Mouse (Mus musculus): Measurements from ENCODE around the gene Lig4. TPM values are rescaled to one million over a fixed set of nuclear protein-coding genes. Genes with fewer than 3 reads are reported as not detected.

Lig4 gene
- 5.5 TPM for polyA plus RNA-seq (2014; fragmentation: Illumina TruSeq; extraction: RNeasy Lipid Tissue Mini Kit (QIAGEN cat#74804); ENCODE audit: low read depth, low replicate concordance)

DNA sequence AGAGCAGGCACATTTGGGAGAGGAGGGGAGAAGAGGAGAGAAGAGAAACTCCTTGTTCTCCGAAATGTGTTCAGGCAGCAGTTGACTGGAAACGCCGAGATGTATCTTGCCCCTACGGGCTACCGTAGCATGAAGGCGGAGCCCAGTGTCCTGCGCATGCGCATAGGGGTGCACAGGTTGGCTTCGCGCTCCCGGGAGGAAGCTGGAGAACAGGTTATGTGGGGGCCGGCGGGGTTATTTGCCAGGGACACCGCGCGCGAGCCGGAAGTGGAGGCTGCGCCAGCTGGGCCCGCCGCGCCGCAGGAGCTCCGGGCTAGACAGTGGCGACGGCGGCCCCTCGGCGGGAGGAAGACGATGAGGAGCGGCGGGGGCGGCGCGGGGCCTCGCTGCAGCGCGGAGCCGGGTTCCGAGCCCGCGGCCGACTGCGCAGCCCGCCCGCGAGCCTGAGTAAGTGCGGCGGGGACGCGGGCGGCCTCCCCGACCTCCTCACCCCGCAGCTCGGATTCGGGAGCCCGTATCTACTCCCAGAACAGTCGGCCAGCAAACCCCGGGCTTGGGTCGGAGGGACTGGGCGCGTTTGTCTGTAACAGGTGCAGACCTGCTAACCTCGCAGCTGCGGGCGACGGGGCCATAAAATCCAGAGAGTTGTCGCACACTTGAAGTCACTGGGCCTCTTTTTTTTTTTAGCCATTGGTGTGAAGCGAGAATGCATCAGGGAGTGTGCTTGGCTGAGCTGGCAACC, at the start of gene Lig4, which contains the start of gene Abhd13:
Gene Lig4, minus strand, starts transcription at position 114 of the 742 bp plus-strand sequence.
Gene Abhd13, plus strand, starts transcription at position 135 of the 742 bp plus-strand sequence.

DNA sequence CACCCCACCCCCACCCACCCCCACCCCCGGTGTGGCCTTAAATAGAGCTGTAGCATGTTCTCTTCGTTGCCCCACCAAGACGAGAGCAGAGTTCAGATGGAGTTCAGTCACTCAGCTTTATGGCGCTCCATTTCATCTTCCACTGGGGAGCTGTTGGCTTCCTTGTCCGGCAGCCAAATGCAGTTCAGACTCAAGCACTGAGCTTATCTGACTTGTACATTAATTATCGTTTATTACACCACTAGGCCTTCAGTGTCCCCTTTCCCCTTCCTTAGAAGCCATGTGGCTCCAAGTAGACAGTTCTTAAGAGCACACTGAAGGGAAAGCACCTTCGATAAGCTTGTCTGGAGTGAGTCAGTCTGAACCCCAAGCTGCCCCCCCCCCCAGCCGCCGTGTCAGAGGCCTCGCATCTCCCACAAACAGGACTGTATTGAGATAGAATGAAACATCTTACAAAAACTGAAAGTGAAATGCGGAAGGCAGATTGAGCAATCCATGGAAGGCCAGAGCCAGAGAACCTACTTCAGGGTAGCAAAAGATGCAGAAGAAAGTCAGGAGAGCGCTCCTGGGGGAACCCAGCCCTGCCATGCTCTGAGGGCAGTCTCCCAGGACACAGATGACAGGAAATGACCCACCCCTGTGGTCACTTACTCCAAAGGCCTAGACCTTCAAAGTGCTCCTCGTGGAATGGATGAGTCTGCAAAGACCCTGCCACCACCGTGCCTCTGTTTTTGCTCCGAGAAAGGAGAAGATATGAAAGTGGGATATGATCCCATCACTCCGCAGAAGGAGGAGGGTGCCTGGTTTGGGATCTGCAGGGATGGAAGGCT, 28.9 kb upstream of the Lig4 start, which contains the start of gene Tnfsf13b:
Gene Tnfsf13b, plus strand, starts transcription at position 312 of the 830 bp plus-strand sequence.

Other genes with a start within 250 kb of the Lig4 start
- not detected for gene Fam155a, start 206.5 kb downstream of the Lig4 start, polyA plus RNA-seq (2014; fragmentation: Illumina TruSeq; extraction: RNeasy Lipid Tissue Mini Kit (QIAGEN cat#74804); ENCODE audit: low read depth, low replicate concordance)
- gene Gm10217, start 113.4 kb downstream of the Lig4 start, polyA plus RNA-seq (2014; fragmentation: Illumina TruSeq; extraction: RNeasy Lipid Tissue Mini Kit (QIAGEN cat#74804); ENCODE audit: low read depth, low replicate concordance), result not detected
- 12.1 TPM for gene Abhd13, start within 50 bp of the Lig4 start, polyA plus RNA-seq (2014; fragmentation: Illumina TruSeq; extraction: RNeasy Lipid Tissue Mini Kit (QIAGEN cat#74804); ENCODE audit: low read depth, low replicate concordance)
- gene Tnfsf13b, start 28.8 kb upstream of the Lig4 start, polyA plus RNA-seq (2014; fragmentation: Illumina TruSeq; extraction: RNeasy Lipid Tissue Mini Kit (QIAGEN cat#74804); ENCODE audit: low read depth, low replicate concordance), result 4.2 TPM
- gene Myo16, start 176.2 kb upstream of the Lig4 start, polyA plus RNA-seq (2014; fragmentation: Illumina TruSeq; extraction: RNeasy Lipid Tissue Mini Kit (QIAGEN cat#74804); ENCODE audit: low read depth, low replicate concordance), result not detected